Mouse (Mus musculus) forebrain, embryonic 11.5 days (tissue): Measurements from ENCODE around the gene Khdrbs1. TPM values are rescaled to one million over a fixed set of nuclear protein-coding genes. Genes with fewer than 3 reads are reported as not detected.
"Not testable (repeated sequence)": the region's sequence is repeated elsewhere in the genome, so short reads cannot be mapped to it uniquely, and the experiment has no call there.

ENCODE experiments used
- ATAC-seq: fragments of 200-750 bp; cut with Nextera tagmentation; replicated peaks from 2 replicates; pipeline ENCODE4 v1.8.0; 2017; ENCODE audit warnings: moderate TSS enrichment; ENCODE audit not compliant: low FRiP score
- DNase-seq: peaks from one replicate; pipeline ENCODE4 v3.0.0-alpha.2; 2017; ENCODE audit warnings: low spot score
- H3K27ac ChIP-seq: fragments of 300-500 bp; sonication (generic); 2 replicates; pipeline ENCODE4 v1.5.1; 2014; ENCODE audit warnings: low read depth, low read length
- H3K27me3 ChIP-seq: fragments of 300-500 bp; sonication (generic); 2 replicates; pipeline ENCODE4 v1.6.1; 2014; ENCODE audit warnings: mild to moderate bottlenecking, low read length, mixed read lengths; ENCODE audit not compliant: control insufficient read depth, insufficient read depth
- H3K36me3 ChIP-seq: fragments of 300-500 bp; sonication (generic); 2 replicates; pipeline ENCODE4 v1.6.1; 2014; ENCODE audit warnings: mild to moderate bottlenecking, low read length, moderate library complexity, mixed read lengths; ENCODE audit not compliant: control insufficient read depth, insufficient read depth
- H3K4me1 ChIP-seq: fragments of 300-500 bp; sonication (generic); replicated peaks from 2 replicates; pipeline ENCODE4 v1.6.1; 2014; ENCODE audit warnings: low read length, mixed read lengths; ENCODE audit not compliant: control insufficient read depth, insufficient read depth
- H3K4me2 ChIP-seq: fragments of 300-500 bp; sonication (generic); 2 replicates; pipeline ENCODE4 v1.6.1; 2014; ENCODE audit warnings: low read depth, mild to moderate bottlenecking, low read length, moderate library complexity, mixed read lengths; ENCODE audit not compliant: severe bottlenecking
- H3K4me3 ChIP-seq: fragments of 300-500 bp; sonication (generic); 2 replicates; pipeline ENCODE4 v1.5.1; 2014; ENCODE audit warnings: low read depth, low read length
- H3K9ac ChIP-seq: fragments of 300-500 bp; sonication (generic); 2 replicates; pipeline ENCODE4 v1.6.1; 2014; ENCODE audit warnings: low read length
- H3K9me3 ChIP-seq: fragments of 300-500 bp; sonication (generic); 2 replicates; pipeline ENCODE4 v1.6.1; 2016; ENCODE audit warnings: low read length, mixed read lengths; ENCODE audit not compliant: control insufficient read depth
- WGBS: fragments of 180-500 bp; shearing (Covaris S2); extraction: QIAGEN DNeasy Blood & Tissue Kit; methylation state at CpG from one replicate; pipeline ENCODE4 v1.1.7; 2014; 5-methylcytosine and 5-hydroxymethylcytosine counted together
- polyA plus RNA-seq: library from polyadenylated mRNA; unstranded; fragments of >200 nt; fragmentation: Nextera tagmentation; extraction: Ambion mirVana; gene quantifications from 2 replicates; pipeline ENCODE4 v1.2.1, GENCODE M21; 2014

Gene Khdrbs1
- polyA plus RNA-seq, 1 experiment from 2014 or later = 185 TPM

GRCm38 (mm10) chr4:129781881-129782675 lies 40.0 kb upstream of the Khdrbs1 start:
- WGBS = 19% methylated on average over 4 of the region's 4 CpGs
- Histone ChIP-seq H3K27me3 (no peaks in the 10 kb centered on the region), H3K4me3 (no peak overlapping the region), H3K4me2 (no peak overlapping the region), H3K27ac (no peak overlapping the region; the same call in 1 of the 2 replicates), H3K9ac (no peak overlapping the region), H3K4me1 (0 out of 2 replicates have a peak, but pooled peaks cover 1% of the 10 kb centered on the region), H3K9me3 (no peaks in the 10 kb centered on the region), H3K36me3 (no peaks in the 10 kb centered on the region)
- ATAC-seq (no peak), DNase-seq (no peak)

- Histone ChIP-seq H3K4me2 (peak overlapping the region; percentile 6; the same call in 1 of the 2 replicates), H3K9ac (no peak overlapping the region; the same call in 1 of the 2 replicates), H3K27ac (peak overlapping the region; percentile 46; the same call in 1 of the 2 replicates), H3K9me3 (no peaks in the 10 kb centered on the region), H3K4me1 (peaks cover 9% of the 10 kb centered on the region), H3K27me3 (peaks cover 5% of the 10 kb centered on the region; the same call in 1 of the 2 replicates), H3K4me3 (no peak overlapping the region), H3K36me3 (no peaks in the 10 kb centered on the region)
- WGBS = 2% methylated on average over 21 of the region's 21 CpGs
- no peak for ATAC-seq
- peak; percentile 64 for DNase-seq
Observed at GRCm38 (mm10) chr4:129771672-129772521, 29.8 kb upstream of the Khdrbs1 start.

GRCm38 (mm10) chr4:129771314-129771671 lies 29.2 kb upstream of the Khdrbs1 start:
- no peak overlapping the region for H3K9ac ChIP-seq
- peaks cover 5% of the 10 kb centered on the region; the same call in 1 of the 2 replicates for H3K27me3 ChIP-seq
- H3K27ac ChIP-seq = no peak overlapping the region
- H3K4me1 ChIP-seq = peaks cover 9% of the 10 kb centered on the region
- H3K4me3 ChIP-seq = no peak overlapping the region
- H3K4me2 ChIP-seq = peak overlapping the region; percentile 6; the same call in 1 of the 2 replicates
- WGBS = 26% methylated on average over 7 of the region's 7 CpGs
- no peak for DNase-seq
- H3K36me3 ChIP-seq = no peaks in the 10 kb centered on the region
- H3K9me3 ChIP-seq = no peaks in the 10 kb centered on the region
- ATAC-seq = no peak

- WGBS = 72% methylated on average over 6 of the region's 6 CpGs
- Histone ChIP-seq H3K4me2 (no peak overlapping the region), H3K27ac (no peak overlapping the region), H3K9me3 (no peaks in the 10 kb centered on the region), H3K9ac (no peak overlapping the region), H3K36me3 (no peaks in the 10 kb centered on the region), H3K27me3 (peaks cover 5% of the 10 kb centered on the region; the same call in 1 of the 2 replicates), H3K4me3 (no peak overlapping the region), H3K4me1 (peaks cover 9% of the 10 kb centered on the region)
- ATAC-seq = no peak
- no peak for DNase-seq
Observed at GRCm38 (mm10) chr4:129770600-129770999, 28.5 kb upstream of the Khdrbs1 start.

- DNase-seq, H3K27ac ChIP-seq, H3K27me3 ChIP-seq, H3K4me1 ChIP-seq, H3K36me3 ChIP-seq, ATAC-seq, H3K9ac ChIP-seq, H3K4me3 ChIP-seq, H3K9me3 ChIP-seq, H3K4me2 ChIP-seq: not testable (repeated sequence)
- WGBS = 78% methylated on average over 3 of the region's 3 CpGs
Observed at GRCm38 (mm10) chr4:129768742-129769141, 26.6 kb upstream of the Khdrbs1 start.

GRCm38 (mm10) chr4:129767782-129768181 lies 25.7 kb upstream of the Khdrbs1 start:
- no peaks in the 10 kb centered on the region for H3K36me3 ChIP-seq
- H3K9ac ChIP-seq = no peak overlapping the region
- DNase-seq (no peak), ATAC-seq (no peak)
- peaks cover 5% of the 10 kb centered on the region for H3K4me1 ChIP-seq
- no peak overlapping the region for H3K4me3 ChIP-seq
- H3K27ac ChIP-seq = no peak overlapping the region
- H3K27me3 ChIP-seq = peaks cover 5% of the 10 kb centered on the region; the same call in 1 of the 2 replicates
- H3K4me2 ChIP-seq = no peak overlapping the region
- 89% methylated on average over 8 of the region's 8 CpGs for WGBS
- no peaks in the 10 kb centered on the region for H3K9me3 ChIP-seq

- Histone ChIP-seq H3K27ac (no peak overlapping the region), H3K4me2 (no peak overlapping the region), H3K36me3 (no peaks in the 10 kb centered on the region), H3K4me1 (no peaks in the 10 kb centered on the region), H3K9me3 (no peaks in the 10 kb centered on the region), H3K27me3 (0 out of 2 replicates have a peak, but pooled peaks cover 3% of the 10 kb centered on the region), H3K4me3 (no peak overlapping the region), H3K9ac (no peak overlapping the region)
- DNase-seq (no peak), ATAC-seq (no peak)
- whole genome bisulfite sequencing = 92% methylated on average over 3 of the region's 3 CpGs
Observed at GRCm38 (mm10) chr4:129765351-129765750, 23.2 kb upstream of the Khdrbs1 start.

GRCm38 (mm10) chr4:129762496-129762895 lies 20.4 kb upstream of the Khdrbs1 start:
- H3K27me3 ChIP-seq, H3K9ac ChIP-seq, H3K4me1 ChIP-seq, H3K36me3 ChIP-seq, H3K4me3 ChIP-seq, H3K9me3 ChIP-seq, H3K4me2 ChIP-seq, DNase-seq, H3K27ac ChIP-seq, ATAC-seq: not testable (repeated sequence)
- WGBS = 79% methylated on average over 1 of the region's 1 CpGs
